Mouse (Mus musculus) heart, adult 2 months (tissue): ENCODE data around the gene Grik4.

ENCODE experiments used
- CTCF ChIP-seq: fragments of 200-600 bp; IDR thresholded peaks from 2 replicates; pipeline ENCODE4 v1.8.1; 2022; ENCODE audit warnings: antibody characterized with exemption, mild to moderate bottlenecking, moderate library complexity
- POLR2A ChIP-seq: fragments of 200-500 bp; IDR thresholded peaks from 2 replicates; pipeline ENCODE4 v1.6.1; 2011; ENCODE audit warnings: mild to moderate bottlenecking, low read depth, low read length, control low read depth; ENCODE audit not compliant: insufficient read depth

GRCm38 (mm10) chr9:42758682-42759205, 185.5 kb downstream of the Grik4 start:
- TF ChIP-seq POLR2A (no peak), CTCF (no peak)
